26 mouse cellular contexts compared by ENCODE assay signal in genomic region chr10:27307444-27307843, GRCm38 (mm10).
DNase-seq lines count a peak whose midpoint lies in the region; ATAC-seq and TF ChIP-seq lines count a peak whose summit lies in the region.
"Had no signal": no experiment of that assay in that cellular context is flagged by ENCODE, and none has a peak within 500 bp of the region (broad histone marks: within the 10 kb centered on the region; RNA-seq: fewer than 3 reads in every experiment).

No protein-coding gene starts in this region.

- no peaks in the 10 kb centered on the region for H3K9me3 ChIP-seq in embryonic facial prominence, embryonic 14.5 days (ENCODE audit: control insufficient read depth, low read length)
- H3K9me3 ChIP-seq in embryonic facial prominence, embryonic 10.5 days = no peaks in the 10 kb centered on the region
- no peaks in the 10 kb centered on the region for H3K9me3 ChIP-seq in midbrain, embryonic 11.5 days (ENCODE audit: control insufficient read depth, low read length)
- H3K9me3 ChIP-seq in midbrain, postnatal 0 days (ENCODE audit: low read length) = no peaks in the 10 kb centered on the region
- no peaks in the 10 kb centered on the region for H3K9me3 ChIP-seq in hindbrain, embryonic 14.5 days (ENCODE audit: control insufficient read depth, low read length)
- H3K9me3 ChIP-seq in neural tube, embryonic 15.5 days (replicated peaks) = no peaks in the 10 kb centered on the region
- no peaks in the 10 kb centered on the region for H3K9me3 ChIP-seq in heart, embryonic 11.5 days (replicated peaks; ENCODE audit: control insufficient read depth, low read length)
- H3K9me3 ChIP-seq: embryonic facial prominence, embryonic 13.5 days; G1E; heart, embryonic 12.5 days; kidney, embryonic 15.5 days; liver, embryonic 15.5 days; lung, embryonic 15.5 days; midbrain, embryonic 12.5 days had no signal

- peak; percentile 22; the same call in 1 of the 2 replicates for ATAC-seq in embryonic facial prominence, embryonic 14.5 days (ENCODE audit: low read depth)
- peak; percentile 38; the same call in 1 of the 2 replicates for ATAC-seq in midbrain, embryonic 11.5 days (ENCODE audit: low FRiP score)
- ATAC-seq in midbrain, postnatal 0 days (ENCODE audit: low FRiP score) = no peak
- ATAC-seq in hindbrain, embryonic 14.5 days (ENCODE audit: low FRiP score) = peak; percentile 60; the same call in 1 of the 2 replicates
- ATAC-seq in neural tube, embryonic 15.5 days (ENCODE audit: low FRiP score) = 0 out of 2 replicates have a peak, but pooled peaks have one; percentile 41
- no peak for ATAC-seq in heart, embryonic 11.5 days (replicated peaks; ENCODE audit: insufficient number of reproducible peaks, low FRiP score, low TSS enrichment)

- WGBS in embryonic facial prominence, embryonic 14.5 days = 78% methylated on average over 8 of the region's 8 CpGs
- 87% methylated on average over 8 of the region's 8 CpGs for WGBS in embryonic facial prominence, embryonic 10.5 days
- WGBS in midbrain, embryonic 11.5 days = 85% methylated on average over 8 of the region's 8 CpGs
- WGBS in midbrain, postnatal 0 days = 78% methylated on average over 8 of the region's 8 CpGs
- WGBS in hindbrain, embryonic 14.5 days = 64% methylated on average over 8 of the region's 8 CpGs
- 67% methylated on average over 8 of the region's 8 CpGs for WGBS in neural tube, embryonic 15.5 days
- 80% methylated on average over 8 of the region's 8 CpGs for WGBS in heart, embryonic 11.5 days (ENCODE audit: insufficient replicate concordance)

- TF ChIP-seq CTCF in midbrain, postnatal 0 days (IDR thresholded peaks at IDR 0.05) = no peak

- no peak overlapping the region for H3K4me2 ChIP-seq in embryonic facial prominence, embryonic 14.5 days (ENCODE audit: low read depth, low read length)
- no peak overlapping the region for H3K4me2 ChIP-seq in midbrain, embryonic 11.5 days
- H3K4me2 ChIP-seq in midbrain, postnatal 0 days (ENCODE audit: low read depth, low read length, poor library complexity, severe bottlenecking) = no peak overlapping the region
- H3K4me2 ChIP-seq in hindbrain, embryonic 14.5 days (replicated peaks) = no peak overlapping the region
- H3K4me2 ChIP-seq in neural tube, embryonic 15.5 days = no peak overlapping the region
- H3K4me2 ChIP-seq in heart, embryonic 11.5 days = no peak overlapping the region
- H3K4me2 ChIP-seq: embryonic facial prominence, embryonic 13.5 days; heart, embryonic 12.5 days; kidney, embryonic 15.5 days; liver, embryonic 15.5 days; lung, embryonic 15.5 days; midbrain, embryonic 12.5 days had no signal

- H3K4me1 ChIP-seq in embryonic facial prominence, embryonic 14.5 days (ENCODE audit: control insufficient read depth, insufficient read depth, low read length) = no peaks in the 10 kb centered on the region
- no peaks in the 10 kb centered on the region for H3K4me1 ChIP-seq in embryonic facial prominence, embryonic 10.5 days
- H3K4me1 ChIP-seq in midbrain, embryonic 11.5 days (ENCODE audit: control insufficient read depth, insufficient read depth, low read length) = no peaks in the 10 kb centered on the region
- H3K4me1 ChIP-seq in midbrain, postnatal 0 days (ENCODE audit: insufficient read depth, low read length) = no peaks in the 10 kb centered on the region
- no peaks in the 10 kb centered on the region for H3K4me1 ChIP-seq in hindbrain, embryonic 14.5 days (replicated peaks; ENCODE audit: control insufficient read depth, insufficient read depth, low read length)
- no peaks in the 10 kb centered on the region for H3K4me1 ChIP-seq in neural tube, embryonic 15.5 days
- no peaks in the 10 kb centered on the region for H3K4me1 ChIP-seq in heart, embryonic 11.5 days (ENCODE audit: control insufficient read depth, insufficient read depth, low read length)
- H3K4me1 ChIP-seq: embryonic facial prominence, embryonic 13.5 days; heart, embryonic 12.5 days; kidney, embryonic 15.5 days; liver, embryonic 15.5 days; lung, embryonic 15.5 days; midbrain, embryonic 12.5 days had no signal

- no peak overlapping the region for H3K4me3 ChIP-seq in embryonic facial prominence, embryonic 14.5 days (ENCODE audit: low read depth, low read length)
- no peak overlapping the region for H3K4me3 ChIP-seq in embryonic facial prominence, embryonic 10.5 days
- no peak overlapping the region for H3K4me3 ChIP-seq in midbrain, embryonic 11.5 days (ENCODE audit: low read depth, low read length)
- H3K4me3 ChIP-seq in midbrain, postnatal 0 days (ENCODE audit: low read depth, low read length) = no peak overlapping the region
- H3K4me3 ChIP-seq in hindbrain, embryonic 14.5 days (replicated peaks; ENCODE audit: low read length) = no peak overlapping the region
- no peak overlapping the region for H3K4me3 ChIP-seq in neural tube, embryonic 15.5 days (replicated peaks)
- no peak overlapping the region for H3K4me3 ChIP-seq in heart, embryonic 11.5 days (ENCODE audit: low read depth, low read length)
- H3K4me3 ChIP-seq: embryonic facial prominence, embryonic 13.5 days; erythroblast, embryonic 14.5 days; gastrocnemius, adult 2 months; heart, embryonic 12.5 days; kidney, embryonic 15.5 days; liver, embryonic 15.5 days; lung, embryonic 15.5 days; midbrain, embryonic 12.5 days had no signal

- no peaks in the 10 kb centered on the region for H3K27me3 ChIP-seq in embryonic facial prominence, embryonic 14.5 days (replicated peaks; ENCODE audit: control insufficient read depth, insufficient read depth, low read length)
- H3K27me3 ChIP-seq in embryonic facial prominence, embryonic 10.5 days (replicated peaks; ENCODE audit: low read depth, poor library complexity, severe bottlenecking) = no peaks in the 10 kb centered on the region
- H3K27me3 ChIP-seq in midbrain, embryonic 11.5 days (ENCODE audit: control insufficient read depth, insufficient read depth, low read length) = no peaks in the 10 kb centered on the region
- H3K27me3 ChIP-seq in midbrain, postnatal 0 days (ENCODE audit: insufficient read depth, low read length) = no peaks in the 10 kb centered on the region
- no peaks in the 10 kb centered on the region for H3K27me3 ChIP-seq in hindbrain, embryonic 14.5 days (ENCODE audit: control insufficient read depth, insufficient read depth, low read length)
- H3K27me3 ChIP-seq in neural tube, embryonic 15.5 days (replicated peaks) = no peaks in the 10 kb centered on the region
- no peaks in the 10 kb centered on the region for H3K27me3 ChIP-seq in heart, embryonic 11.5 days (ENCODE audit: control insufficient read depth, insufficient read depth, low read length)
- H3K27me3 ChIP-seq: embryonic facial prominence, embryonic 13.5 days; heart, embryonic 12.5 days; kidney, embryonic 15.5 days; liver, embryonic 15.5 days; lung, embryonic 15.5 days; midbrain, embryonic 12.5 days had no signal

- no peak for DNase-seq in embryonic facial prominence, embryonic 14.5 days (ENCODE audit: low spot score)
- no peak for DNase-seq in embryonic facial prominence, embryonic 10.5 days (ENCODE audit: low spot score)
- no peak for DNase-seq in midbrain, embryonic 11.5 days (ENCODE audit: low spot score, missing footprints)
- no peak for DNase-seq in midbrain, postnatal 0 days (ENCODE audit: low spot score)
- no peak for DNase-seq in hindbrain, embryonic 14.5 days (ENCODE audit: low spot score)
- no peak for DNase-seq in urinary bladder, postnatal 25 days (ENCODE audit: low spot score)
- DNase-seq: adrenal gland, postnatal 10 days; cerebellum, adult 8-10 months; cerebellum, postnatal 25 days; gastrocnemius, adult 2 months; gastrocnemius, postnatal 36 days; heart, adult 18-20 months; kidney, adult 18-20 months; kidney, postnatal 25 days; liver; thymus, adult 2 months had no signal

- H3K27ac ChIP-seq in embryonic facial prominence, embryonic 14.5 days (replicated peaks; ENCODE audit: low read depth, low read length) = no peak overlapping the region
- H3K27ac ChIP-seq in embryonic facial prominence, embryonic 10.5 days (replicated peaks) = no peak overlapping the region
- no peak overlapping the region for H3K27ac ChIP-seq in midbrain, embryonic 11.5 days (ENCODE audit: low read depth, low read length)
- no peak overlapping the region for H3K27ac ChIP-seq in midbrain, postnatal 0 days (ENCODE audit: low read depth, low read length)
- H3K27ac ChIP-seq in hindbrain, embryonic 14.5 days = no peak overlapping the region
- H3K27ac ChIP-seq in neural tube, embryonic 15.5 days (replicated peaks) = no peak overlapping the region
- no peak overlapping the region for H3K27ac ChIP-seq in heart, embryonic 11.5 days (ENCODE audit: low read depth, low read length)
- H3K27ac ChIP-seq: embryonic facial prominence, embryonic 13.5 days; gastrocnemius, adult 2 months; kidney, embryonic 15.5 days; liver, embryonic 15.5 days; lung, embryonic 15.5 days; midbrain, embryonic 12.5 days had no signal

- no peaks in the 10 kb centered on the region for H3K36me3 ChIP-seq in embryonic facial prominence, embryonic 14.5 days (ENCODE audit: control insufficient read depth, insufficient read depth, low read length)
- no peaks in the 10 kb centered on the region for H3K36me3 ChIP-seq in embryonic facial prominence, embryonic 10.5 days (replicated peaks)
- H3K36me3 ChIP-seq in midbrain, embryonic 11.5 days (ENCODE audit: control insufficient read depth, insufficient read depth, low read length) = no peaks in the 10 kb centered on the region
- no peaks in the 10 kb centered on the region for H3K36me3 ChIP-seq in midbrain, postnatal 0 days (ENCODE audit: insufficient read depth, low read length)
- no peaks in the 10 kb centered on the region for H3K36me3 ChIP-seq in hindbrain, embryonic 14.5 days (replicated peaks; ENCODE audit: control insufficient read depth, insufficient read depth)
- H3K36me3 ChIP-seq in neural tube, embryonic 15.5 days = no peaks in the 10 kb centered on the region
- H3K36me3 ChIP-seq in heart, embryonic 11.5 days (ENCODE audit: control insufficient read depth, insufficient read depth, low read length) = no peaks in the 10 kb centered on the region
- H3K36me3 ChIP-seq: embryonic facial prominence, embryonic 13.5 days; G1E; heart, embryonic 12.5 days; kidney, embryonic 15.5 days; liver, embryonic 15.5 days; lung, embryonic 15.5 days; midbrain, embryonic 12.5 days had no signal

- no peak overlapping the region for H3K9ac ChIP-seq in embryonic facial prominence, embryonic 14.5 days (ENCODE audit: low read depth, low read length)
- no peak overlapping the region for H3K9ac ChIP-seq in midbrain, embryonic 11.5 days (ENCODE audit: low read length)
- H3K9ac ChIP-seq in midbrain, postnatal 0 days (replicated peaks; ENCODE audit: low read length, poor library complexity, severe bottlenecking) = no peak overlapping the region
- H3K9ac ChIP-seq in hindbrain, embryonic 14.5 days = no peak overlapping the region
- H3K9ac ChIP-seq in neural tube, embryonic 15.5 days (replicated peaks) = no peak overlapping the region
- H3K9ac ChIP-seq in heart, embryonic 11.5 days (ENCODE audit: low read depth, low read length) = no peak overlapping the region
- H3K9ac ChIP-seq: embryonic facial prominence, embryonic 13.5 days; heart, embryonic 12.5 days; kidney, embryonic 15.5 days; liver, embryonic 15.5 days; lung, embryonic 15.5 days; midbrain, embryonic 12.5 days had no signal

Comparison
In these comparisons a context has a peak if more than half of its experiments do, and no peak if none do; other contexts are left out.
1. ATAC-seq: peak in embryonic facial prominence, embryonic 14.5 days (single experiment), midbrain, embryonic 11.5 days (single experiment), hindbrain, embryonic 14.5 days (single experiment) and neural tube, embryonic 15.5 days (single experiment); none in midbrain, postnatal 0 days (single experiment) and heart, embryonic 11.5 days (single experiment).